Mouse (Mus musculus) ovary, postnatal 36 days (tissue): ENCODE data around the gene Ppp3ca.

Experiments used
- DNase-seq: peaks from one replicate; pipeline ENCODE4 v3.0.0; 2022; ENCODE audit warnings: low spot score, mixed read lengths

Ppp3ca gene

GRCm38 (mm10) chr3:136813886-136814285 lies 144.0 kb downstream of the Ppp3ca start:
- no peak for DNase-seq

DNA sequence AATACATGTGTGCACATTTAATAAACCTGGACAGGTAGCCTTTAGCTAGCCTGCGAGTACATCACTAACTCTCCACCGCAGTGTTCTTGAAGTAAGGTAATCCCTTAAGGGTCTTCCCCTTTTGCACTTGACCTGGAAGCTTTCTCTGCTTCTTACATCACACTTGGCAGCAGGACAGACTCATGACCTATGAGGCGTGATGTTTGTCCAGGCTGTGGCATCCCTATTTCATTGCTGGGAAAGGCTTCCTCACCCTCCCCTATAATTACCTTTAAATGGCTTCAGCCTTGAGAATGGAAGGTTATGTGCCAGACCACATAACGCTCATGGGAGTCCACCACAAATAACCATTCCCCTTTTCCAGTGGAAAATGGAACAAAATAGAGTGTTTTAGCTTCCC lies 145.0 kb downstream of the Ppp3ca start:
- DNase-seq = no peak

GRCm38 (mm10) chr3:136816319-136816718 lies 146.4 kb downstream of the Ppp3ca start:
- no peak for DNase-seq

GRCm38 (mm10) chr3:136818997-136819396 lies 149.1 kb downstream of the Ppp3ca start:
- no peak for DNase-seq

- DNase-seq = no peak
Observed at GRCm38 (mm10) chr3:136821039-136821438, 151.1 kb downstream of the Ppp3ca start.

DNA sequence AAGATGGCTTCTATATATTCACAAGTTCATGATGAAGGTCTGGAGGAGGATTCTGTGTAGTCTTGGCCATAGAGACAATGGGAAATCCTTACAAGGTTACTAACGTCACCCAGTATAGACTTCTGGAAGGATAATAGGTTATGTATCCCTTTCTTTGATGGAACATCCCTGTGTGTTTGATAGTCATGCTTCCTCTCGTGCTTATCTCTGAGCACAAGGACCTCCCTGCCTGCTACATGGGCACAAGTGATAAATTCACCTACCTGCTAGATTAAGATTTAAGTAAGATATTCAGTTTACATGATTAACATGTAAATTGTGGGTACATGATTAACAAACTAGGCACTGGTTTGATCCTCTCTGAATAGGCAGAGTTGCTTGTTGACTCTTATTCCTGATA lies 152.1 kb downstream of the Ppp3ca start:
- DNase-seq = no peak

DNA sequence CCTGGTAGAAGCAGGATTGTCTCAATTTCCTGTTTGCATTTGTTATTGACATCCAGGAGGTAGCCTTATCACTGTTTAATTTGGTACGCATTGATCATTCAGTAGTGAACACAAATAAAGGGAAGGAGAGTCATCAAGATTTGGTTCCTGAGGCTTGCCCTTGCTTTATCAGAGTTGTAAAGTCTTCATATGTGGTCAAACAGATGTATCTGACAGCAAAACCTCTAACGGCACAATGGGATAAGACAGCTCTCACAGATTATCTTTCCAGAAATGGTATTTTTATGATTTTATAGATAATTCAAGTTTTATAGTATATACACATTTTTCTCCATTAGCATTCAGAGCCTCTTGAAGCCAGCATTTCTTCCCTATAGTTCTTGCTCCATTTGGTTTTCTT lies 152.5 kb downstream of the Ppp3ca start:
- no peak for DNase-seq

- no peak for DNase-seq
Observed at GRCm38 (mm10) chr3:136828451-136828850, 158.5 kb downstream of the Ppp3ca start.

DNA sequence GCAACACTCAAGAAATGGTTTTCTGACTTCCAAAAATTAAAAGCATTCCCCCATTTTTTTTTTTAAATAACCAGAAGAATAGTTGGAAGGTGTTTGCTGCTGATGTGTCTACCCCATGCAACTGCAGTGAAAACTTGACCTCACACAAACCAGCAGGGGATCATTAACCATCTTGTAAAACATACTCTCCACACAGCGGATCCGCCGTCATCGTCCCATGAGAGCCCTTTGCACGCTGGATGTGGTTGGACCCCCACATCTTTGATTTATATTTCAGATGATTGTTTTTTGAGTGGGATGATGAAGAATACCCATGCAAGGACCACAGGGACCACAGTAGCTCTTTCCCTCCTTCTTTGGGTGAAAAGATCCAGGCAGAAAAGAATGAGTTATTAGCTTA lies 159.2 kb downstream of the Ppp3ca start:
- no peak for DNase-seq

DNA sequence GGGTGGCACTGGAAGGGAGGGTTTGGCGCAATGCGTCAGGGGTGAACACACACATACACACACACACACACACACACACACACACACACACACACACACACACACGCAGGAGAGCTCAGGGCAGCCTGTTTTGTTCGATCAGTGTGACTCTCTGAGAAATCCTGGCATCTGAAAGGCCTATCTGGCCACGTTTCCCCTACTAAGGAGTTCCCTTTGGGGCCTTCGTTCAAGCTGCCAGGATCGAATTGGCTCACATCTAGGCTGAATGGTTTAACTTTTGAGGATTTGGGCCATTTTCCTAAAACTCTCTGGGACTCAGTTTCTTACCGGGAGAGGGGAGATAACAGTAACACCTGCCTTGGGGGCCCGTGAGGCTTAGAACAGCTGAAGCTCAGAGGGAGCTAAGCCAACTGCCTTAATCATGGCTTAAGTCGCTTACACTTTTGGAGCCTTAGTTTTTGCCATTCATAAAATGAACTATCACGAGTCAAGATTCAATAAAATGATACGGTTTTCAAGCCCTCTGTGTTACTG lies 160.8 kb downstream of the Ppp3ca start:
- DNase-seq = no peak

GRCm38 (mm10) chr3:136833003-136833745 lies 163.2 kb downstream of the Ppp3ca start:
- no peak for DNase-seq

- DNase-seq = peak; percentile 6
Observed at GRCm38 (mm10) chr3:136833893-136834292, 164.0 kb downstream of the Ppp3ca start.

GRCm38 (mm10) chr3:136835851-136836250 lies 165.9 kb downstream of the Ppp3ca start:
- no peak for DNase-seq

- DNase-seq = no peak
Observed at GRCm38 (mm10) chr3:136836319-136837193, 166.6 kb downstream of the Ppp3ca start.

DNA sequence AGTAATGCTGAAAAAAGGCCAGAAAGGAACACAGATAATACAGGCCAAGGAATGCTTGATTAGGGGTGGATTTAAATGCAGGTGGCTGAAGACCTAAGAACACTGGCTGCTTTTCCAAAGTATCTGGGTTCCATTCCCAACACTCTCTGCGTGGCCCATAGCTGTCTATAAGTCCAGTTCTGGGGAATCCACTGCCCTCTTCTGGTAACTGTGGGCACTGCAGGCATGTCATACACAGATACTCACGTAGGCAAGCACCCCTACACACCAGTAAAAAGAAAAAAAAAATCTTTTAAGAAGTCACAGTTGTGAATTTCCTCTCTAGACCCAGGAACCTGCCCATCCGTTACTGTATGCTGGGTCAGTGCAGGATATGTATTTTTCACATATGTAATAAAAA lies 167.7 kb downstream of the Ppp3ca start:
- DNase-seq = peak; percentile 15

DNA sequence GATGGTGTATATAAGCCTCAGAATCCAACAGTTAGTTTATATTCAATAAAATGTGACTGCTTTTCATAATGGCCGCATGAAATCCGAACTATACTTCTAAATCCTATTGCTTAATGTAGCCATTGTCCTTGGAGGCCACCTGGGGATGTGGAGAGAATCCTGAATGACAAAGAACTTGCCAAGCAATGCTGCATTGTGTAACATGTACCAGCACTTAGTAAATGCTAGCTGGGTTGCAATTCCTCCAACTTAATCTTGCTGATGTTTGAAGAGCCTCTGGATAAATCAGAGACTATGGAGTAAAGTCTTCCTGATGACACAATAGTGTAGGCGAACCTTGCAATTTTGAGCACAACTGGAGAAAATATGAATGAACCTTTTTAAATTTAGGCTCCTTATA lies 171.4 kb downstream of the Ppp3ca start:
- no peak for DNase-seq

DNA sequence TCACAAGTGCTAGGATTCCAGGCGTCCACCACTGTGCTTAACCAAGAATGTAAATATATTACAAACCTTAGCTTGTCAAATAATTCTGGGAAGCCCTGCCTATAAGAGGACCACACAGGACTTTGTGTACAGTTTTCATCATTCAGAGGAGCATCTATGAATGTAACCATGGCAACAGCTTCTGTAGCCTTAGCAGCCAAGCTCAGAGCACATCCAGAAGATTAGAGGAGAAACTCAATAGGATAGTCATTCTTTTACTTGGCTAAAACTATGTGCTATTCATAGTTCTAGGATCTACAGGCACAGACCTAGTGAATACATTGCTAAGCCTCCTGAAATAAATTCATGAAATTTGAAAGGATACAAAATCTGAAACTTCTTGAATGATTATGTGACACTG lies 172.5 kb downstream of the Ppp3ca start:
- no peak for DNase-seq

GRCm38 (mm10) chr3:136843811-136844491 lies 174.0 kb downstream of the Ppp3ca start:
- DNase-seq = no peak

- no peak for DNase-seq
Observed at GRCm38 (mm10) chr3:136849035-136849434, 179.1 kb downstream of the Ppp3ca start.

- no peak for DNase-seq
Observed at GRCm38 (mm10) chr3:136852921-136853320, 183.0 kb downstream of the Ppp3ca start.

GRCm38 (mm10) chr3:136853596-136853995 lies 183.7 kb downstream of the Ppp3ca start:
- DNase-seq = no peak

GRCm38 (mm10) chr3:136855996-136856395 lies 186.1 kb downstream of the Ppp3ca start:
- no peak for DNase-seq
